Mouse (Mus musculus) lung, embryonic 14.5 days (tissue): ENCODE measurements around the gene Nmt2. TPM values are rescaled to one million over a fixed set of nuclear protein-coding genes. Genes with fewer than 3 reads are reported as not detected.

Source experiments
- ATAC-seq: fragments of 200-750 bp; cut with Nextera tagmentation; 2 replicates; pipeline ENCODE4 v1.8.0; 2017; ENCODE audit warnings: mild to moderate bottlenecking, moderate TSS enrichment, moderate library complexity; ENCODE audit not compliant: insufficient read depth
- DNase-seq: peaks from one replicate; pipeline ENCODE4 v3.0.0-alpha.2; 2015
- H3K27ac ChIP-seq: fragments of 300-500 bp; sonication (generic); 2 replicates; pipeline ENCODE4 v1.5.1; 2014; ENCODE audit warnings: low read depth, mild to moderate bottlenecking, moderate library complexity
- H3K27me3 ChIP-seq: fragments of 300-500 bp; sonication (generic); 2 replicates; pipeline ENCODE4 v1.6.1; 2014; ENCODE audit warnings: low read length, control low read depth; ENCODE audit not compliant: insufficient read depth
- H3K36me3 ChIP-seq: fragments of 300-500 bp; sonication (generic); 2 replicates; pipeline ENCODE4 v1.6.1; 2014; ENCODE audit warnings: control low read depth; ENCODE audit not compliant: insufficient read depth
- H3K4me1 ChIP-seq: fragments of 300-500 bp; sonication (generic); 2 replicates; pipeline ENCODE4 v1.6.1; 2014; ENCODE audit warnings: antibody characterized with exemption, control low read depth; ENCODE audit not compliant: insufficient read depth
- H3K4me2 ChIP-seq: fragments of 300-500 bp; sonication (generic); 2 replicates; pipeline ENCODE4 v1.6.1; 2014; ENCODE audit warnings: mild to moderate bottlenecking
- H3K4me3 ChIP-seq: fragments of 300-500 bp; sonication (generic); 2 replicates; pipeline ENCODE4 v1.5.1; 2014; ENCODE audit warnings: low read depth, low read length
- H3K9ac ChIP-seq: fragments of 300-500 bp; sonication (generic); 2 replicates; pipeline ENCODE4 v1.6.1; 2014
- H3K9me3 ChIP-seq: fragments of 300-500 bp; sonication (generic); 2 replicates; pipeline ENCODE4 v1.6.1; 2016; ENCODE audit warnings: low read depth, low read length, control low read depth
- CTCF ChIP-seq: IDR thresholded peaks from 2 replicates; pipeline ENCODE4 v1.5.1; 2016; ENCODE audit warnings: antibody characterized with exemption, low read depth
- WGBS: fragments of 180-500 bp; shearing (Covaris S2); extraction: QIAGEN DNeasy Blood & Tissue Kit; methylation state at CpG from one replicate; pipeline ENCODE4 v1.1.7; 2014; 5-methylcytosine and 5-hydroxymethylcytosine counted together
- polyA plus RNA-seq: library from polyadenylated mRNA; unstranded; fragments of >200 nt; fragmentation: Nextera tagmentation; extraction: Ambion mirVana; gene quantifications from 2 replicates; pipeline ENCODE4 v1.2.1, GENCODE M21; 2014

The Nmt2 gene
- polyA plus RNA-seq, 1 experiment from 2014 or later = 41.3 TPM

DNA sequence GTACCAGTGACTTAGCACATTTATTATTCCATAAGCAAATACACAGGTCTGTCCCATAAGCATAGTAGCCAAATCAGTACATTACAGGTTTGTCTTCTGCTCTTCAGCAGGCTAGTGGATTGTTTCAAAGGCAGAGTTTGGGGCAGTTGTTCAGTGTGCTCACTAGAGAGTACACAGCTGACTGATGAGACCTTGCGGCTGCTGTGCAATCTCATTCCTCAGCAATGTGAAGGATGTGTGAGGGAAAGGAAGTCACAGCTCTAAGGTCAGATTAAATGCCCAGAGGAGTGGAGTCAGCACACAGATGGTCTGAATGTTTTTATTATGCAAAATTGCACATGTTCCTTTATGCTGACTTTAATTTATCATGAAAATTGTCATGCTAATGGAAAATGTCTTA is 42.5 kb downstream of the Nmt2 start:
- Histone ChIP-seq H3K36me3 (peaks cover 65% of the 10 kb centered on the region), H3K27ac (no peak overlapping the region), H3K4me2 (no peak overlapping the region), H3K9ac (no peak overlapping the region), H3K9me3 (no peaks in the 10 kb centered on the region), H3K4me1 (peaks cover 7% of the 10 kb centered on the region; the same call in 1 of the 2 replicates), H3K4me3 (no peak overlapping the region), H3K27me3 (no peaks in the 10 kb centered on the region)
- no peak for TF ChIP-seq CTCF
- ATAC-seq (no peak), DNase-seq (no peak)
- WGBS = 65% methylated on average over 1 of the region's 1 CpGs

DNA sequence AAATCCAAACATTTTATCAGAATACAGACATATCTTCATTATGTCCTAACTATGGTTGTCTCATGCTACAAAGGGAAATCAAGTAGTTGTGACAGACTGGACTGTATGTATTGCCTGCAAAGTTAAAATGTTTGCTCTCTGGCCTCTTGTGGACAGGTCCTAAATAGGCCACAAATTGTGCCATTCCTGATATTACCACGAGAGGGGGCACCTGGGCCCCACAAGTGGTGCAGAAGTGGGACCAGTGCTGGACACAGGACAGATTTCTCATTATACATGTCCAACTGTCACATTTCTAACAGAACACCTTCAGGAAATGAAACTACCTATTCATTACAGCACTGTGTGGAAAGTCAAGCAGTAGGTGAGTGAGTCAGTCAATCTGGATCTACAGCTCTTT is 43.3 kb downstream of the Nmt2 start:
- WGBS = 50% methylated on average over 1 of the region's 1 CpGs
- Histone ChIP-seq H3K9ac (no peak overlapping the region), H3K4me2 (no peak overlapping the region), H3K9me3 (no peaks in the 10 kb centered on the region), H3K27ac (no peak overlapping the region), H3K36me3 (peaks cover 65% of the 10 kb centered on the region), H3K27me3 (no peaks in the 10 kb centered on the region), H3K4me1 (peaks cover 9% of the 10 kb centered on the region; the same call in 1 of the 2 replicates), H3K4me3 (no peak overlapping the region)
- DNase-seq = peak; percentile 85
- ATAC-seq = no peak
- TF ChIP-seq CTCF = peak; percentile 66

DNA sequence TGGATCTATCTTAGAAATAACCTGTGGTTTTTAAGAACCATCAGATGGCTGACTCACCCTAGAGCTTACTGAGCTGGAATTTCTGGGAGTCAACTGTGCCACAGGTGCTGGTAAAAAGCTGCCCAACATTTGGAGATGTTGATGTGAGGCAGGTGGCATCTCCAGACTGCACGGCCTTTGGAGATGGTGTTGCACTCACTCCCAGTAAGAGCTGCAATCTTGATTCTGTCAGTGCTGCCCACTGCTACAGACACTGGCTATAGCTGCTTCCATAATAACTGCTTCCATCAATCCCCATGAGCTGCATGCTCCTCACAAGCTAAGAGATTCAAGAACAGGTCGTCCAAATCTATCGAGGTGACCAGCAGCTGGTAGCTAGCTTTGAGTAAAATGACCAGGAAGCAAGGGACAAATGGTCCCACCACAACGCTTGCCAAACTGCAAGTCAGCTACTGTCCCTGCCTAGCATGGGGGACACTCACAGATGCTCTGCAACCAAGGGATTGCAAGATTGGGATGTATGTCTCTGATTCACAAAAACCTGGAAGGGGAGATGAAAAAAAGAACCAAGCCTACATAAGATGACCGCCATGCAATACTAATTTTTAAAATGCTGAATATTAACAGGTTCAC is 47.2 kb downstream of the Nmt2 start:
- H3K9me3 ChIP-seq = no peaks in the 10 kb centered on the region
- DNase-seq = no peak
- peaks cover 9% of the 10 kb centered on the region; the same call in 1 of the 2 replicates for H3K4me1 ChIP-seq
- TF ChIP-seq CTCF = no peak
- H3K4me3 ChIP-seq = peak overlapping the region; percentile 69
- H3K27ac ChIP-seq = no peak overlapping the region
- H3K9ac ChIP-seq = 0 out of 2 replicates have a peak overlapping the region, but pooled peaks have one; percentile 17
- peak overlapping the region; percentile 62 for H3K4me2 ChIP-seq
- peaks cover 33% of the 10 kb centered on the region for H3K36me3 ChIP-seq
- WGBS = 77% methylated on average over 5 of the region's 5 CpGs
- ATAC-seq = no peak
- peaks cover 7% of the 10 kb centered on the region for H3K27me3 ChIP-seq

DNA sequence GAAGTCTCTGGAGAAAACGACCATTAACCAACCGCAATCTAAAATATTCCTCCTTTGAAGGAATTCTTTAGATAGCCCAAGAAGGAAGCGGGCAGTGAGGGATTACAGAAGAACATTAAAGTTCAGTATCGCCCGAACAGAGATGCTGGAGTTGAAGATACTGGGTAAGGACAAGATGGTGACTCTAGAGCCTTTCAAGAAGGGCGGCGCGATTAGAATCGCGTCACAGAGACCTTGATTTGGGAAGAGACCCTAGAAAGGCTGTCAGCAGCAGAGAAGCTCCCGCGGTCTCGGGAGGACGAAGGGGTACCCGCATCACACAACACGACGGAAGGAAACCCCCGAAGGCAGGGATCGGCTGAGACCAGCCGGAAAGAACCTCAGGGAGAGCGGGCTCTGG is 48.0 kb downstream of the Nmt2 start:
- WGBS = 1% methylated on average over 21 of the region's 21 CpGs
- Histone ChIP-seq H3K4me2 (peak overlapping the region; percentile 62), H3K27me3 (peaks cover 12% of the 10 kb centered on the region), H3K36me3 (peaks cover 28% of the 10 kb centered on the region), H3K4me1 (peaks cover 9% of the 10 kb centered on the region; the same call in 1 of the 2 replicates), H3K9me3 (no peaks in the 10 kb centered on the region), H3K9ac (peak overlapping the region; percentile 74), H3K27ac (peak overlapping the region; percentile 75; the same call in 1 of the 2 replicates), H3K4me3 (peak overlapping the region; percentile 69)
- ATAC-seq (no peak), DNase-seq (peak; percentile 51)
- TF ChIP-seq CTCF = no peak

DNA sequence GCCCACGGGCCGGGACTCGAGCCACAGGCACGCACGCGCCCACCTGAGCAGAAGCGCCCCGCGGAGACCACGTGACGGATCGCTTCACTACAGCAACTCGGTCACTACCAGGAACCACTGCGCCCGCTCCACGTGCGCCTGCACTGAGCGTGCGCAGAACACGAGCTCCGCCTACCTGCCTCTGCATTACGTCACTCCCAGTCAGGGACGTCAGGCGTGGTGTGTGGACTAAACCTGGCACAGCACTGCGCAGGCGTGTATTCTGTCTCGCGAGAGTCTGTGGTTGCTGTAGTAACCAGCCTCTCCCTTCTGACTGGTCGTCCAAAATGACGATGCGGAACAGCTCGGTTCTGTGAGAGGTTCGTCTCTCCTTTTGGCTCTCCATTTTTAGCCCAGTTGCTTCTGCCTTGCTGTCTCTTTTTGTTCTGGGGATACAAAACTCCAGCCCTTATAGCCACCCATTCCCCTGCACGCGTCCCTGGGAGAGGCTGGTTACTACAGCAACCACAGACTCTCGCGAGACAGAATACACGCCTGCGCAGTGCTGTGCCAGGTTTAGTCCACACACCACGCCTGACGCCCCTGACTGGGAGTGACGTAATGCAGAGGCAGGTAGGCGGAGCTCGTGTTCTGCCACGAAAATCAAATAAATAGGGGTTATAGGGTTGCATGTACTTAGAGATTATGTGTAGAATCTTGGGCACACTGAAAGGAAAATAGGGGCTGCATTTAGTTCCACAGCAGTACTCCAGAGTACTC is 48.7 kb downstream of the Nmt2 start, which contains the start of gene Rpp38:
Rpp38 (minus strand) TSS at position 160 of the 759 bp plus-strand sequence.
- no peaks in the 10 kb centered on the region for H3K9me3 ChIP-seq
- peak within 1 kb of the TSS; percentile 75 for H3K27ac ChIP-seq
- no peak for TF ChIP-seq CTCF
- peak within 1 kb of the TSS; percentile 69 for H3K4me3 ChIP-seq
- under 1% methylated on average over 45 of the region's 45 CpGs for WGBS
- peaks cover 24% of the 10 kb centered on the region for H3K36me3 ChIP-seq
- H3K4me2 ChIP-seq = peak within 1 kb of the TSS; percentile 62
- ATAC-seq (peak; percentile 97), DNase-seq (peak; percentile 99)
- peaks cover 9% of the 10 kb centered on the region; the same call in 1 of the 2 replicates for H3K4me1 ChIP-seq
- H3K27me3 ChIP-seq = peaks cover 12% of the 10 kb centered on the region
- peak within 1 kb of the TSS; percentile 74 for H3K9ac ChIP-seq

DNA sequence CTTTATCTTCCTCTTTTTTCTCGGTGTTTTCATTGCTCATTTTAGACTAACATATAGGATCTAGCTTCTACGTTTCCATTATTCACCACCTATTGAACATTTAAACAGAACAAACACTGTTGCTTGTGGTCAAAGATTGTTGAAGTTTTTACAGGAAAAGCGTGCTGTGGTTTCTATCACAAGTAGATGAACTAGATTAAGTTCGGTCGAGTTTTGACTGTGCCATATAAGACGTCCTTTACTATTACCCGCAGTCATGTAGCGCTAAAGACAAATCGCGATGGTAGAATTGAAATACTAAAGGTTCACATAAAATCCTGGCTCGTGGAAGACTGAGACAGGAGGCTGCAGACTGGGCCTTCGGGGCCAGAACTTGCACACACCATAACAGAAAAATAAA is 49.7 kb downstream of the Nmt2 start:
- ATAC-seq (no peak), DNase-seq (no peak)
- Histone ChIP-seq H3K36me3 (peaks cover 14% of the 10 kb centered on the region), H3K4me3 (no peak overlapping the region), H3K4me1 (peaks cover 9% of the 10 kb centered on the region; the same call in 1 of the 2 replicates), H3K27me3 (peaks cover 12% of the 10 kb centered on the region), H3K9ac (no peak overlapping the region), H3K27ac (no peak overlapping the region), H3K4me2 (no peak overlapping the region), H3K9me3 (no peaks in the 10 kb centered on the region)
- no peak for TF ChIP-seq CTCF
- WGBS = 89% methylated on average over 12 of the region's 12 CpGs
